Mouse (Mus musculus) limb, embryonic 15.5 days (tissue): ENCODE measurements at regions not wholly inside any gene's neighbourhood (a gene's known extent, or its start where the extent isn't known, plus 50 kb on each side); places are given as distances from the start of the nearest gene placed in this dataset.
"Not testable (repeated sequence)": the region's sequence is repeated elsewhere in the genome, so short reads cannot be mapped to it uniquely, and the experiment has no call there.

Source experiments
- ATAC-seq: fragments of 200-750 bp; cut with Nextera tagmentation; 2 replicates; pipeline ENCODE4 v1.8.0; 2017; ENCODE audit warnings: low read depth, moderate TSS enrichment; ENCODE audit not compliant: insufficient number of reproducible peaks, low FRiP score, low TSS enrichment
- H3K27ac ChIP-seq: fragments of 300-500 bp; sonication (generic); 2 replicates; pipeline ENCODE4 v1.5.1; 2015; ENCODE audit warnings: moderate library complexity, mild to moderate bottlenecking, inconsistent platforms
- H3K27me3 ChIP-seq: fragments of 300-500 bp; sonication (generic); 2 replicates; pipeline ENCODE4 v1.6.1; 2015; ENCODE audit warnings: inconsistent platforms
- H3K36me3 ChIP-seq: fragments of 300-500 bp; sonication (generic); 2 replicates; pipeline ENCODE4 v1.6.1; 2015; ENCODE audit warnings: inconsistent platforms
- H3K4me1 ChIP-seq: fragments of 300-500 bp; sonication (generic); 2 replicates; pipeline ENCODE4 v1.6.1; 2015; ENCODE audit warnings: inconsistent platforms
- H3K4me2 ChIP-seq: fragments of 300-500 bp; sonication (generic); 2 replicates; pipeline ENCODE4 v1.6.1; 2015; ENCODE audit warnings: mild to moderate bottlenecking, inconsistent platforms
- H3K4me3 ChIP-seq: fragments of 300-500 bp; sonication (generic); 2 replicates; pipeline ENCODE4 v1.5.1; 2015; ENCODE audit warnings: mild to moderate bottlenecking, inconsistent platforms
- H3K9ac ChIP-seq: fragments of 300-500 bp; sonication (generic); 2 replicates; pipeline ENCODE4 v1.6.1; 2015; ENCODE audit warnings: inconsistent platforms
- H3K9me3 ChIP-seq: fragments of 300-500 bp; sonication (generic); 2 replicates; pipeline ENCODE4 v1.6.1; 2016; ENCODE audit warnings: inconsistent platforms
- WGBS: fragments of 180-500 bp; shearing (Covaris S2); methylation state at CpG from one replicate; pipeline ENCODE4 v1.1.7; 2015; 5-methylcytosine and 5-hydroxymethylcytosine counted together

DNA sequence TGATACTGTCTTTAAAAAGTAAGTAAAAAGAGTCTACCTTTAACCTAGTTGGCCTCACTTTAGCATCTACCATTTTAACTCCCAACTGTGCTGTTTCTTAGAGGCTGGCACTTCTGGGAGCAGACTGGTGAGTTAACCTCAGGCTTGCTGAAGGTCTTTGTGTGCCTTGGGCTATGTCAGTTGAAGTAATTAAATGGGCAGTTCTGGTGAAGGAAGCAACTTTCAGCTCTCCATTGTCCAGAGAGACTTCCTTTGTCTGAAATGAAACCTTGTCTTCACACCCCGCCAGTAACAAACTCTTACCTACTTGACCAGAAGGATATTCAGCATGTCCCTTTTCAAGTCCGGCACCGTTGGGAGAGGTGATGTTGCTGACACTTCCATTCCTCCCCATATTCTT is 55.5 kb downstream of the Zfp281 start:
- ATAC-seq = no peak
- Histone ChIP-seq H3K4me3 (no peak overlapping the region), H3K36me3 (no peaks in the 10 kb centered on the region), H3K4me2 (no peak overlapping the region), H3K9me3 (no peaks in the 10 kb centered on the region), H3K27ac (no peak overlapping the region), H3K9ac (no peak overlapping the region), H3K4me1 (peaks cover 32% of the 10 kb centered on the region), H3K27me3 (no peaks in the 10 kb centered on the region)
- 93% methylated on average over 3 of the region's 3 CpGs for WGBS

DNA sequence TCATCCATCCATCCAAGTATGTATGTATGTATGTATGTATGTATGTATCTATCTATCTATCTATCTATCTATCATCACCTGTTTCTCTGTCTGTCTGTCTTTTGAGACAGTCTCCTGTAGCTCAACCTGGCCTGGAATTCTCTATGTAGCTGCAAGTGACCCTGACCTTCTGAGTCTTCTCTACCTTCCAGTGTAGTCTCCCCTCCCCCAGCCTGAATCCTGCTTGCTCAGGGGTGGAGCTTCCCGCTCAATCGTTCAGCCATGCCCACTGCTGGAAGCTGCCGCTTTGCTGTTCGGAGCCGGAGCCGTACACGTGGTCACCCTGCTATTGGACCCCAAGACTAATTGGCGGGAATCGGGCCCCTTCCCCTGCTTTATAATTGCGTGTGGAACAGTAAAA is 57.6 kb downstream of the Zfp281 start:
- not testable (repeated sequence) for H3K9ac ChIP-seq, H3K4me2 ChIP-seq, H3K9me3 ChIP-seq, H3K4me3 ChIP-seq, H3K27me3 ChIP-seq, H3K36me3 ChIP-seq, ATAC-seq
- peaks cover 26% of the 10 kb centered on the region for H3K4me1 ChIP-seq
- 58% methylated on average over 10 of the region's 10 CpGs for WGBS
- 0 out of 2 replicates have a peak overlapping the region, but pooled peaks have one; percentile 88 for H3K27ac ChIP-seq

DNA sequence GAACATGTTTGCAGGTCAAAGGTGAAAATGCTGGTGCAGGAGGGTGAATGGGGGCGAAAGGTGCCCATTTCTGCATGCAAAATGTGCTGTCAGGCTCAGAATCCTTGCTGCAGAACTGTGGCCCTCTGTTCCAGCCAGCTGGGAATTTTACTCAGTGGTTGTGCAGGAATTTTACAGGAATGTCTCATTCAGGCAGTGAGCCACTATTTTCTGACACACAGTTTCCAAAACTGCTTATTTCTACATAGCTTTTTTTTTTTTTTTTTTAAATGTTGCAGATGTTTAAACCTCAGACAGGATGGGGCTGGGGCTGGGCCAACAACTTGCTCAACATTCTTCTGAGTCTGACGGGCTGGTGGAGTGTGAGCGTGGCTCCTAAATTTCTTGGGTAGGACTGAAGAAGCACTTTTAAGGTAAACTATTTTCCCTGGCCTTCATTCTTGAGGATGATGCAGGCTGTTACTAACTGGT is 58.4 kb downstream of the Zfp281 start:
- Histone ChIP-seq H3K27ac (peak overlapping the region; percentile 88), H3K9ac (no peak overlapping the region), H3K4me2 (peak overlapping the region; percentile 24), H3K4me1 (peaks cover 25% of the 10 kb centered on the region), H3K4me3 (no peak overlapping the region), H3K9me3 (no peaks in the 10 kb centered on the region), H3K27me3 (no peaks in the 10 kb centered on the region), H3K36me3 (no peaks in the 10 kb centered on the region)
- ATAC-seq = peak; percentile 80
- whole genome bisulfite sequencing = 20% methylated on average over 3 of the region's 3 CpGs

DNA sequence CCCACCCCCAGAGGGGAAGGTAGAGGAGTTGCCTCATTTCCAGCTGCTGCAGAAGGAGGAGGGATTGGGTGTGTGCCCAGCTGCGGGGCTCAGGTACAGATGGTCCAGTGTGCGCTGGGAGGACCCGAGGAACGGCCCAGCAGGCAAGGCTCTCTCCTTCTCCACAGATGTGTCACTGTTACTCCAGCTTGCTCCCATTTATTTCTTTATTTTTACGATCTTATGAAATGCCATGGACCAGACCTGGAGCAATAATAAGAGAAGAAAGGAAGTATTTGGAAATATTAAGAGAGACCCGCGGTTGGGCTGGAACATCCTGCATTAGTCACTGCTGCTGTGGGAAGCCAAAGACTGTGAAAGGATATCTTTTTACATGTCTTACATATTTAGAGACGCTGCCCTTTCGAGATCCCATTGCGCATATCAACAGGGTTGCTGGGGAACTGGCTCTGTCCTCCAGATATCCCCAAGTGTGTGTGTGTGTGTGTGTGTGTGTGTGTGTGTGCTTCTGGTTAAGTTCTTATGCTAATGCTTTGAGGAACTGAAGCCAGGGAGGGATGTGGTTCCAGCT is 58.9 kb downstream of the Zfp281 start:
- peak overlapping the region; percentile 24 for H3K4me2 ChIP-seq

DNA sequence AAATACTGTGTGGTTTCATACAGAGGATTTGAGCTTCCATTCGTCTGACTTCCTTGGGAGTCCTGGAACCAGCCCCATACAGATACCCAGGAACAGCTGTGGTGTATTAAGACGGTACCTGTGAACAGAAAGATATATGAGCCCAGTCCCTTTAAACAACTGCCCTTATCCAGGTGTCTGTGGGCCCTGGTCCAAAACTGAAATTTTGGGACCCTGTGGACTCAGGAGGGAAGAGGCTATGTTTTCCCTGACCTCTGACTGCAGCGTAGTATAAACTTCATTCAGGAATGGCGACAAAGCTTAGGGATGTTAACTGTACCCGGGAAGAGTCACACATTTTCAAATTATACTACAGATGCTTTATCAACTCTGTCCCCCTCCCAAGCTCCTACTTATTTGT is 59.8 kb downstream of the Zfp281 start:
- Histone ChIP-seq H3K9me3 (no peaks in the 10 kb centered on the region), H3K4me3 (no peak overlapping the region), H3K27ac (peak overlapping the region; percentile 88), H3K4me1 (peaks cover 25% of the 10 kb centered on the region), H3K4me2 (no peak overlapping the region), H3K36me3 (no peaks in the 10 kb centered on the region), H3K9ac (no peak overlapping the region), H3K27me3 (no peaks in the 10 kb centered on the region)
- no peak for ATAC-seq
- 53% methylated on average over 5 of the region's 5 CpGs for WGBS

More for the DNA sequence above, 58.9 kb downstream of the Zfp281 start:
- Histone ChIP-seq H3K27me3 (no peaks in the 10 kb centered on the region), H3K36me3 (no peaks in the 10 kb centered on the region), H3K9ac (no peak overlapping the region), H3K4me1 (peaks cover 25% of the 10 kb centered on the region), H3K4me3 (no peak overlapping the region), H3K27ac (peak overlapping the region; percentile 88), H3K9me3 (no peaks in the 10 kb centered on the region)
- peak; percentile 83 for ATAC-seq
- WGBS = 8% methylated on average over 10 of the region's 10 CpGs

DNA sequence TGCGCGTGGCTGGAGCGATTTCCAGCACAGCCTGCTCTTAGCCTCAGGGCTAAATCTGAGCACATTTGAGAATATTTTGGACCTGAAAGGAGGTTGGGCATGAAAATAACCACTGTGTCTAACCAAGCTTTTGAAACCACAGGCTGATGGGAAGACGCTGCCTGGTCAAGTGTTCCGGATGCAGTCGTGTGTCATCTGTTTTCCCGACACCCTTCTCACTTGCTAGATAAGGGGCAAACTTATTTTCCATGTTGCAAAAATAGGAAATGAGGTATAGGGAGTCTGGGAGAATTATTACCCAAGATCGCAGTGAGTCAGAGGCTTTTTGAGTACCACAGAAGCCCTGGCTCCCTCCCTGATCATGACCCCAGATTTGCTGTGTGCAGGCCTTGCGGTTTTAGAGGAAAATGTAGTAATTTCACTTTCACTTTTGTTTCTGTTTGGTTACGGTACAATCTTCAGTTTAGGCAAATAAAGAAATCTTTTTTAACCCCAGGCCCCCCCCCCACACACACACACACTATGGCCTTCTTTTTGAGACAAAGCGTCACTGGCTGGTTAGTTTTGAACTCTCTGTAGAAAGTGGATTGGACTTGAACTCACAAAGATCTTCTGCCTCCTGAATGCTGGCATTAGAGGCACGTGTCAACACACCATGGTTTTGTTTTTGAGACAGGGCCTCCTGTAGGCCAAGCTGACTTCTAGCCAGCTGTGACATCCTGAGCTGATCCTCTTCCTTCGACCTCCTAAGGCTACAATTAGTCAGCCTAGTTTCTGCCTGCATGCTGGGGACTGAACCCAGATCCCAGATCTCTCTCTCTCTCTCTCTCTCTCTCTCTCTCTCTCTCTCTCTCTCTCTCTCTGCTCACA is 60.7 kb downstream of the Zfp281 start:
- Histone ChIP-seq H3K27me3 (no peaks in the 10 kb centered on the region), H3K4me2 (no peak overlapping the region), H3K9ac (no peak overlapping the region), H3K36me3 (no peaks in the 10 kb centered on the region), H3K9me3 (no peaks in the 10 kb centered on the region), H3K4me1 (peaks cover 25% of the 10 kb centered on the region), H3K27ac (no peak overlapping the region; the same call in 1 of the 2 replicates), H3K4me3 (no peak overlapping the region)
- no peak for ATAC-seq
- WGBS = 54% methylated on average over 13 of the region's 13 CpGs

DNA sequence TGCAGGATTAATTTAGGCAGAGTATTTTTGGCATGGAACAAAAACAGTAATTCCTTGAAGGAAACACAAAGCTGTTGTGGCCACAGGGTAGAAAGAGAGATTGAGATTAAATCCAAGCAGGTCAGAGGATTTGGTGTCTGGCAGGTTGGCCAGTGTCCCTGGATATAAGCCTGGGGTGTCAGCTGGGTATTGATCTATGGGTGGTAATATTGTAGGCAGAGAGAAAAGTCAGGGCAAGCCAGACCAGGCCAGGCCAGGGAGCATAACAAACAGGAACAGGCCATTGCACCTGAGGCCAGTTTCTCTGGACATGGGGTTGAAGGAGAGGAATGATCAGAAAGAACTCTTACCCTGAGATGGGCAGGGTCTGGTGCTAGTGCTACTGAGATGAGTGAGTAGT is 61.8 kb downstream of the Zfp281 start:
- Histone ChIP-seq H3K4me2 (no peak overlapping the region), H3K9me3 (no peaks in the 10 kb centered on the region), H3K4me3 (no peak overlapping the region), H3K27me3 (no peaks in the 10 kb centered on the region), H3K27ac (no peak overlapping the region), H3K4me1 (peaks cover 25% of the 10 kb centered on the region), H3K36me3 (no peaks in the 10 kb centered on the region), H3K9ac (no peak overlapping the region)
- ATAC-seq = no peak

DNA sequence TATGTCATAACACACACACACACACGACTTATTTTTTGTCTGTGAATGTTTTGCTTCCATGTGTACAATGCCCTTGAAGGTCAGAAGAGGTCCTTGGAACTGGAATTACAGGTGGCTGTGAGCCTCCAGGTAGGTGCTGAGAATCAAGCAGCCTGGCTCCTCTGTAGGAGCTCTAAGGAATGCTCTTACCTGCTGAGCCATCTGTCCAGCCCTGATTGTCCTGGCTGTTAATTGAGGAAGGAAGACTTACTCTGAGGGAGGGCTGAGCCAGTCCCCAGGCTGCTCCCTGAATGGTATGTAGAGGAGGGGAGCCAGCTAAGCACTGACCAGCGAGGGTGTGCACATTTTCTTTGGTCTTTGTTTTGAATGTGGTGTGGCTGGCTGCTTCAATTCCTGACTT is 65.4 kb downstream of the Zfp281 start:
- WGBS = 38% methylated on average over 2 of the region's 2 CpGs
- H3K27me3 ChIP-seq = no peaks in the 10 kb centered on the region
- no peaks in the 10 kb centered on the region for H3K36me3 ChIP-seq
- no peak overlapping the region for H3K9ac ChIP-seq
- H3K4me3 ChIP-seq = no peak overlapping the region
- no peak for ATAC-seq
- peaks cover 5% of the 10 kb centered on the region; the same call in 1 of the 2 replicates for H3K4me1 ChIP-seq
- H3K9me3 ChIP-seq = no peaks in the 10 kb centered on the region
- H3K27ac ChIP-seq = no peak overlapping the region
- H3K4me2 ChIP-seq = no peak overlapping the region

DNA sequence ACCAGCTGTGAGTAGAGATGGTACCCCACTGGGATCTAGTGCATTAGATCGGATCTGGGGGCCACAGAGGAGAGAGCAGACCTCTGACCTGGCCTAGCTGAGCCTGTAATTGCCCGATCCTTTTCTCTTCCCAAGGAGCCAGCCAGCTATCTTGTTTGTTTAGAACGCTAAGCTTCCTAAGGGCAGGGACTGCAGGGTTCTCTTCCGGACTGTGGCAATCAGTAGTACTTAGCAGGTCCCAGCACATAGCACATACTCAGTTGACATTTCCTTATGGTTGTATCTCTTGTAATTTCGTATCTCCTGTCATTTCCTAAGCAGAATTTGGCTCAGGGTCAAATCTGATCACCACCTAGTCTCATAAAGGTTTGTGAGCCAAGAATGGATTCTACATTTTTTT is 68.7 kb downstream of the Zfp281 start:
- ATAC-seq = no peak
- H3K9ac ChIP-seq = no peak overlapping the region
- no peak overlapping the region for H3K27ac ChIP-seq
- peaks cover 10% of the 10 kb centered on the region for H3K4me1 ChIP-seq
- H3K4me3 ChIP-seq = no peak overlapping the region
- no peaks in the 10 kb centered on the region for H3K9me3 ChIP-seq
- H3K27me3 ChIP-seq = no peaks in the 10 kb centered on the region
- H3K36me3 ChIP-seq = no peaks in the 10 kb centered on the region
- WGBS = 58% methylated on average over 5 of the region's 5 CpGs
- no peak overlapping the region for H3K4me2 ChIP-seq

DNA sequence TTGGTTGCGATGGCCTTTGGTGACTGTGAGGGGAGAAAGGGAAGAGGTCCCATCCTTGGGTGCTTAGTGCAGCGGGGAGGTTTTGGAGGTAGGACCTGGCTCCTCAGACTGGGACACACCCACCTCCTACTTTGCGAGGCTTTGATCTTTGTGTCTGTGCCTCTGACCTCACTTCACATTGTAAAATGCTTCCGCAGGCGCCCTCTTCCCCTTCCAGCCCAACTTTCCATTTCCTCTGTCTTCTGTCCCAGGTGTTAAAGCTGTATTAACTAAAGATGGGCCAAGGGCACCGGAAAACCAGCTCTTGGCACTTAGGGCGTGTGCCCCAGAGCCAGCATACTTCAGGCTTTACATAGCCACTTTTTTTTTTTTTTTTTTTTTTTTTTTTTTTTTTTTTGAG is 70.3 kb downstream of the Zfp281 start:
- no peak overlapping the region for H3K27ac ChIP-seq
- H3K4me2 ChIP-seq = no peak overlapping the region
- H3K9me3 ChIP-seq = no peaks in the 10 kb centered on the region
- no peaks in the 10 kb centered on the region for H3K36me3 ChIP-seq
- peaks cover 16% of the 10 kb centered on the region for H3K4me1 ChIP-seq
- WGBS = 48% methylated on average over 7 of the region's 7 CpGs
- H3K27me3 ChIP-seq = no peaks in the 10 kb centered on the region
- no peak for ATAC-seq
- no peak overlapping the region for H3K4me3 ChIP-seq
- no peak overlapping the region for H3K9ac ChIP-seq

DNA sequence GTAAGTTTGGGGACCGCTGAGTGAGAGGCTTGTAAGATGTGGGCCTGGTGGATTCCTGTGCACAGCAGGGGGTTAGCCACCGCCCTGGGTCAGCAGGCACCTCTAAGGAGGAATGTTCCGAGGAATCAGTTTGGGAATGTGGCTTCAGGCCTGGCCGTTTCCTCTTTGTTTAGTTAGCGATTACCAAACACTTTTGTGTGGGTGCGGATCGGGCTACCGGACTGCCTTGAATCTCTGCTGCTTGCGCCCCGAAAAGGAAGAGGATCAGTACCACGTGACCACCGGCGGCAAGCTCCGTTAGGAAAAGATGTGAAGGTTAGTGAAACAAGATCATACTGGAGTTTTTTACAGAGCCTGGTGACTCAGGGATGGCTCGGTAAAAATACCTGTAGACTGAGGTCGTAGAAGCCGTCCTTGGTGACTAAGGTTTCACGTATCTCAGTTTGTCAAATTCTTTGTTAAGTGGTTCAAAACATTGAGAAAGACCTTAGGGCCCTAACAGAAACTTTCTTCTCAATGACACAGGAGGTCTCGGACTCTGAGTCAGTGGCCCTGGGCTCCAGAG is 71.5 kb downstream of the Zfp281 start:
- Histone ChIP-seq H3K27me3 (no peaks in the 10 kb centered on the region), H3K4me3 (no peak overlapping the region), H3K27ac (no peak overlapping the region; the same call in 1 of the 2 replicates), H3K9ac (no peak overlapping the region), H3K36me3 (no peaks in the 10 kb centered on the region), H3K4me1 (peaks cover 16% of the 10 kb centered on the region), H3K4me2 (peak overlapping the region; percentile 8; the same call in 1 of the 2 replicates), H3K9me3 (no peaks in the 10 kb centered on the region)
- ATAC-seq = no peak
- 12% methylated on average over 19 of the region's 19 CpGs for WGBS

DNA sequence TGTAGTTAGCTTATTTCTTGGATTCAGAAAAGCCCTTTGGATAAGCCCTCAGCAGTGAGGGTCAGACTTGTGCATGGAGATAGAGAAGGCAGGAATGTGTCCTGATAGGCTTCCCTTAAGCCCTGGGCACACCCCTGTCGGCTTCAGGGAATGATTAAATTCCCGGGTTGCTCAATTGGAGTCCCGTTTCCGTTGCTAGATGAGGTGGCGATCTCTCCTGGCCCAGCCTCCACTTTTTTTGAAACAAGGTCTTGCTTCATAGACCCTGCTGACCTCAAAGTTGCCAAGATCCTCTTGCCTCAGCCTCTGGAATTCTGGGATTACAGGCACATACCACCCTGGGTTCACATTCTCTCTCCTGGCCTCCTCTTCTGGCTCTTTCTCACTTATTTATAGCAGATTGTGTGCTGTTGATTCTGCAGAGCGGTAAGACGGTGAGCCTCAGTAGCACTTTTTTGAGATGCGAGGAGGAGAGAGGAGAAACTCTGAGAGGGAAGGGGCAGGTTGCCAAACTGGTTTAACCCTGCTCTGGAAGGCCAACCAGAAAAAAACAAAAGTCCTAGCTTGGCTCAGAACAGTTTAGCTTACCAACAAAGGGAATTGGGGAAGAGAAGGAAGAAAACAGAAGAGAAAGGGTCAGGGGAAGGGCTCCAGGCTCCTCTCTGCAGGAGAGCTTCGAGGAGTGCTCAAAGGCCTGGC is 73.9 kb downstream of the Zfp281 start:
- no peak overlapping the region for H3K4me3 ChIP-seq
- WGBS = 26% methylated on average over 9 of the region's 9 CpGs
- ATAC-seq = no peak
- H3K4me2 ChIP-seq = no peak overlapping the region
- H3K36me3 ChIP-seq = no peaks in the 10 kb centered on the region
- H3K9me3 ChIP-seq = no peaks in the 10 kb centered on the region
- no peak overlapping the region for H3K27ac ChIP-seq
- no peak overlapping the region for H3K9ac ChIP-seq
- no peaks in the 10 kb centered on the region for H3K27me3 ChIP-seq
- H3K4me1 ChIP-seq = peaks cover 16% of the 10 kb centered on the region
